Mouse (Mus musculus) cerebellum, adult 8-10 months (tissue): Measurements from ENCODE around the gene Vps37d.
"Not testable (repeated sequence)": the region's sequence is repeated elsewhere in the genome, so short reads cannot be mapped to it uniquely, and the experiment has no call there.

Source experiments
- DNase-seq: peaks from one replicate; pipeline ENCODE4 v3.0.0; 2022

The Vps37d gene

DNA sequence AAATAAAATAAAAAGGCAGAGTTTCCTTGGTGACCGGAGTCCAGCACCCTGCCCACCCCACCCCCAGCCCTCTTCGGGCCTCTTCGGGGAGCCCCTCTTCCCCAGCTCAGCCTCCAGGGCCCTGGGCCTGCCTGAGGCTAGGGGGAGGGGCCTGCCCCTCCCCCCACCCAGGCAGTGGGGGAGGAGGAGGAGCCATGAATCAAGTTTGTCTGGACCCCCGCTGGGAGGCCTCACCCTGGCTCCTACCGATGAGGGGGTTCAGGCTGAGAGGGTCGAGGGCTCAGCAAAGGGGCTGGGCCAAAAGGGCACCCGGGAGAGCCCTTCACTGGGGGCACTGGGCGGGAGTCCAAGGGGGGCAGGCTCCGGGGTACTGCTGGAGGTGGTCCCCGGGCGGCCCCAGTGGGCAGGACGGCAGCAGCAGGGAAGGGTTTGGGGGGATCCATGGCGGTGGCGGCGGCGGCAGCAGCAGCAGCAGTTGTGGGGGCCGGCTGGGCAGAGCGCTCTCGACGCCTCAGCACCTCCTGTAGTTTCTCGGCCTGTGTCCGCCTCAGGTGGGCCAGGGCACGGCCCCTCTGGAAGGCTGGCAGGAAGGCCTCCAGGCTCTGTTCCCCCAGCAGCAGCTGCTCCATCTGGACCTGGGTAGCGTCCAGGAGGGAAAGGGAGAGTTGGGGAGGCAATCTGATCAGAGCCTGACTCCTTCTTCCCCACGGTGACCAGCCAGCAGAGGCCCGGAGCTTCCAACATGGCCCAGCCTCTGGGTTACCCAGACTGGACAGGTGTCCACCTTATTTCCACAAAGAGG is 4.5 kb downstream of the Vps37d start:
- DNase-seq = no peak

GRCm38 (mm10) chr5:135072720-135073119 is 5.3 kb downstream of the Vps37d start:
- DNase-seq = no peak

GRCm38 (mm10) chr5:135072061-135072460 is 6.0 kb downstream of the Vps37d start:
- no peak for DNase-seq

GRCm38 (mm10) chr5:135070448-135070847 is 7.6 kb downstream of the Vps37d start:
- no peak for DNase-seq

DNA sequence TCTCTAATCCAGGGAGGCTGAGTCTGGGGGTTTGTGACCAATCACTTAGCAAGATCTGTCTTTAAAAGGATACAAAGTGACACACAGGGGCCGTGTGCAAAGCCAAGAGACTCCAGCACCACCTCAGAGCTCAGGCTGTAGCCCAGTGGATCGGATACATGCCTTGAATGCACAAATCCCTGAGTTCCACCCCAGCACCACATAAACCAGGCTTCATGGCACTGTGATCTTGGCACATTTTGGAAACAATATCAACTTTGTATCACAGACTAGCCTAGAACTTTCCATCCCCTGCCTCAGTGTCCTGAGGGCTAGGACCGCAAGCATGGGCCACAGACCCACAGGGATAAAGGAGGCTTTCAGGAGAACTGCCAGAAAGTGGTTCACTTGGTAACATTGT is 12.1 kb downstream of the Vps37d start:
- DNase-seq = no peak

GRCm38 (mm10) chr5:135064909-135065446 is 13.1 kb downstream of the Vps37d start, which contains the start of gene Bud23:
Gene Bud23 (minus strand): TSS chr5:135064959.
- DNase-seq = not testable (repeated sequence)

- no peak for DNase-seq
Measured at GRCm38 (mm10) chr5:135064382-135064766, 13.7 kb downstream of the Vps37d start.

DNA sequence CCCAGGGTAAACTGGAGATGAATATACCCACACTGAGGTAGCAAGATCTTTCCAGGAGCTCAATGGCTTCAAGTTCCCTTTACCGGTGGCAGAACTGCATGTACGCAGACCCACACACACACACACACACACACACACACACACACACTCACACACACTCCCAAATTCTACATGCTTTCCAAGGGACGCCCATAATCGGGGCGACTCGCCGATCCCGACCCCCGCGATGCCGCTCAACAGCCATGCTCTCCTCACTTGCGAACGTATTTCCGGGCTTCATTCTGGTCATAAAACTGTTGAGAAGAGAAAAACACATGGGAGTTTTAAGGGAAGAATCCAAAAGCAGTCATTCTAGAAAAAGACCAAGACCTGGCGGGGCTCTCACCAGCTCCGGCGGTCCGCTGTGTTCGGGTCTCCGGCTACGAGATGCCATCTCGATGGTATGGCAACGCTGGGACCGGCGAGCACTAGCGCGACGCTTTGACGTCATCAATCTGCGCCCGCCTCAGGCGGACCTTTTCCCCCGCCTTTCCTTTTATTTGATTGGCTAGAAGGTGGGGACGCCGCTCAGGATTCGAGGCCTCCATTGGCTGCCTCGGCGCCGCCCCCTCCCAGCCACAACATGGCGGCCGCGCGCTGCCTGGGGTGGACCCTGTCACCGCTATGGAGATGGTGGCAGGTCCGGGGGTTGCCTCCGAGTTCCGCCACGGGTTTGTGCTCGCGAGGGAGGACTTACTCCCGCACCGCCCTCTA is 14.3 kb downstream of the Vps37d start, which contains the start of gene Dnajc30:
Gene Dnajc30 (plus strand): TSS at position 574 of the 753 bp plus-strand sequence.
- peak; percentile 96 for DNase-seq

- DNase-seq = no peak
Measured at GRCm38 (mm10) chr5:135053356-135053755, 24.7 kb downstream of the Vps37d start.

GRCm38 (mm10) chr5:135049268-135049667 is 28.8 kb downstream of the Vps37d start:
- DNase-seq = not testable (repeated sequence)

GRCm38 (mm10) chr5:135048539-135048938 is 29.5 kb downstream of the Vps37d start:
- no peak for DNase-seq

GRCm38 (mm10) chr5:135044575-135044974 is 33.5 kb downstream of the Vps37d start:
- DNase-seq = no peak

GRCm38 (mm10) chr5:135042105-135042788 is 35.8 kb downstream of the Vps37d start:
- no peak for DNase-seq

- no peak for DNase-seq
Measured at GRCm38 (mm10) chr5:135040777-135041176, 37.3 kb downstream of the Vps37d start.

DNA sequence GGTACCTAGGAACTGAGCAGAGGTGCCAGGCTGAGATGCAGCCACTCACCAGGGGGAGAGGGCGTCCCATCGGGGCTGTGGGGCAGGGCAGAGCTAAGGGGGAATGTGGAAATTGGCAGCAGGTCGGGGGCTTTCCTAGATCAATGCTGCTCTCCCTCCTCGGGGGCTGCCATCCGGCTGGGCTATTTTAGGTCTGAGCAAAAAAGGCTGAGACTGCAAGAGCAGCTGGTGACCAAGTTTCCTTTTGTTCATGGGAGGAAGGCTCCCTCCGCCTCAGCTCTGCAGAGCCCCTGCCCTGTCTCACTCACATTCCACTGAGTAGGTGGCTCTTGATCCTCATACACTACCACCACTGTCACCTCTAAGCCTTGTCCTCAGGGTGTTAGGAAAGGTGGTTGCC is 38.0 kb downstream of the Vps37d start:
- no peak for DNase-seq

- no peak for DNase-seq
Measured at GRCm38 (mm10) chr5:135039541-135039940, 38.5 kb downstream of the Vps37d start.

- DNase-seq = no peak
Measured at GRCm38 (mm10) chr5:135037946-135038345, 40.1 kb downstream of the Vps37d start.

- no peak for DNase-seq
Measured at GRCm38 (mm10) chr5:135035608-135036359, 42.3 kb downstream of the Vps37d start.

- DNase-seq = no peak
Measured at GRCm38 (mm10) chr5:135034593-135034992, 43.5 kb downstream of the Vps37d start.

- DNase-seq = no peak
Measured at GRCm38 (mm10) chr5:135032581-135032980, 45.5 kb downstream of the Vps37d start.

- DNase-seq = peak; percentile 65
Measured at GRCm38 (mm10) chr5:135029007-135029854, 48.8 kb downstream of the Vps37d start.
